Mouse (Mus musculus) lung, postnatal 0 days (tissue): ENCODE data around the gene Med16. TPM values are rescaled to one million over a fixed set of nuclear protein-coding genes. Genes with fewer than 3 reads are reported as not detected.

Source experiments
- ATAC-seq: fragments of 200-750 bp; cut with Nextera tagmentation; 2 replicates; pipeline ENCODE4 v1.8.0; 2017; ENCODE audit warnings: moderate library complexity
- DNase-seq: peaks from one replicate; pipeline ENCODE4 v3.0.0-alpha.2; 2016; ENCODE audit warnings: low spot score
- H3K27ac ChIP-seq: fragments of 300-500 bp; sonication (generic); 2 replicates; pipeline ENCODE4 v1.5.1; 2014; ENCODE audit warnings: antibody characterized with exemption, mild to moderate bottlenecking, low read length, mixed read lengths
- H3K27me3 ChIP-seq: fragments of 300-500 bp; sonication (generic); replicated peaks from 2 replicates; pipeline ENCODE4 v1.6.1; 2014; ENCODE audit warnings: low read length, mixed read lengths; ENCODE audit not compliant: insufficient read depth
- H3K36me3 ChIP-seq: fragments of 300-500 bp; sonication (generic); 2 replicates; pipeline ENCODE4 v1.6.1; 2014; ENCODE audit warnings: low read length, mixed read lengths; ENCODE audit not compliant: insufficient read depth
- H3K4me1 ChIP-seq: fragments of 300-500 bp; sonication (generic); 2 replicates; pipeline ENCODE4 v1.6.1; 2014; ENCODE audit warnings: antibody characterized with exemption, low read depth, low read length, mixed read lengths; ENCODE audit not compliant: insufficient read depth
- H3K4me2 ChIP-seq: fragments of 300-500 bp; sonication (generic); replicated peaks from 2 replicates; pipeline ENCODE4 v1.6.1; 2014; ENCODE audit warnings: low read depth, mild to moderate bottlenecking, low read length, moderate library complexity, mixed read lengths
- H3K4me3 ChIP-seq: fragments of 300-500 bp; sonication (generic); 2 replicates; pipeline ENCODE4 v1.5.1; 2014; ENCODE audit warnings: low read depth, low read length
- H3K9ac ChIP-seq: fragments of 300-500 bp; sonication (generic); replicated peaks from 2 replicates; pipeline ENCODE4 v1.6.1; 2014; ENCODE audit warnings: low read depth, mild to moderate bottlenecking
- H3K9me3 ChIP-seq: fragments of 300-500 bp; sonication (generic); 2 replicates; pipeline ENCODE4 v1.6.1; 2016; ENCODE audit warnings: low read length, mixed read lengths
- CTCF ChIP-seq: IDR thresholded peaks from 2 replicates; pipeline ENCODE4 v1.5.1; 2016; ENCODE audit warnings: antibody characterized with exemption, mild to moderate bottlenecking
- EP300 ChIP-seq: IDR thresholded peaks from 2 replicates; pipeline ENCODE4 v1.6.1; 2016; ENCODE audit warnings: antibody characterized with exemption, mild to moderate bottlenecking, control low read depth
- WGBS: fragments of 180-500 bp; shearing (Covaris S2); extraction: QIAGEN DNeasy Blood & Tissue Kit; methylation state at CpG from one replicate; pipeline ENCODE4 v1.1.7; 2014; 5-methylcytosine and 5-hydroxymethylcytosine counted together
- polyA plus RNA-seq: library from polyadenylated mRNA; unstranded; fragments of >200 nt; fragmentation: Nextera tagmentation; extraction: Ambion mirVana; gene quantifications from 2 replicates; pipeline ENCODE4 v1.2.1, GENCODE M21; 2015

The Med16 gene
- polyA plus RNA-seq, 1 experiment from 2014 or later = 32.8 TPM

- Histone ChIP-seq H3K36me3 (peaks cover 12% of the 10 kb centered on the region; the same call in 1 of the 2 replicates), H3K27me3 (no peaks in the 10 kb centered on the region), H3K4me2 (no peak overlapping the region), H3K9me3 (no peaks in the 10 kb centered on the region), H3K4me3 (no peak overlapping the region), H3K4me1 (peaks cover 62% of the 10 kb centered on the region), H3K27ac (peak overlapping the region; percentile 65), H3K9ac (no peak overlapping the region)
- TF ChIP-seq EP300 (peak; percentile 98), CTCF (no peak; the same call in 1 of the 2 replicates)
- DNase-seq (peak; percentile 95), ATAC-seq (peak; percentile 84)
- WGBS = 4% methylated on average over 13 of the region's 13 CpGs
Measured at GRCm38 (mm10) chr10:79934272-79934721, 25.6 kb upstream of the Med16 start.

GRCm38 (mm10) chr10:79933861-79934260, 25.1 kb upstream of the Med16 start:
- WGBS = 58% methylated on average over 6 of the region's 6 CpGs
- H3K27ac ChIP-seq = peak overlapping the region; percentile 65
- H3K4me2 ChIP-seq = no peak overlapping the region
- no peak overlapping the region for H3K9ac ChIP-seq
- peaks cover 12% of the 10 kb centered on the region; the same call in 1 of the 2 replicates for H3K36me3 ChIP-seq
- H3K27me3 ChIP-seq = no peaks in the 10 kb centered on the region
- no peak overlapping the region for H3K4me3 ChIP-seq
- no peaks in the 10 kb centered on the region for H3K9me3 ChIP-seq
- H3K4me1 ChIP-seq = peaks cover 67% of the 10 kb centered on the region
- DNase-seq = no peak
- no peak for TF ChIP-seq CTCF
- no peak for TF ChIP-seq EP300
- no peak for ATAC-seq

- ATAC-seq (no peak), DNase-seq (no peak)
- H3K4me1 ChIP-seq = peaks cover 67% of the 10 kb centered on the region
- WGBS = 50% methylated on average over 9 of the region's 9 CpGs
- H3K9ac ChIP-seq = no peak overlapping the region
- TF ChIP-seq EP300 (no peak), CTCF (no peak)
- H3K27ac ChIP-seq = peak overlapping the region; percentile 65
- H3K4me2 ChIP-seq = no peak overlapping the region
- no peaks in the 10 kb centered on the region for H3K27me3 ChIP-seq
- H3K9me3 ChIP-seq = no peaks in the 10 kb centered on the region
- no peak overlapping the region for H3K4me3 ChIP-seq
- H3K36me3 ChIP-seq = peaks cover 12% of the 10 kb centered on the region; the same call in 1 of the 2 replicates
Measured at GRCm38 (mm10) chr10:79933145-79933679, 24.5 kb upstream of the Med16 start.

- DNase-seq = peak; percentile 91
- Histone ChIP-seq H3K9me3 (no peaks in the 10 kb centered on the region), H3K27me3 (no peaks in the 10 kb centered on the region), H3K4me2 (no peak overlapping the region), H3K9ac (no peak overlapping the region), H3K27ac (peak overlapping the region; percentile 51), H3K4me3 (no peak overlapping the region), H3K36me3 (peaks cover 12% of the 10 kb centered on the region; the same call in 1 of the 2 replicates), H3K4me1 (peaks cover 62% of the 10 kb centered on the region)
- peak; percentile 40 for TF ChIP-seq CTCF
- 0 out of 2 replicates have a peak, but pooled peaks have one; percentile 29 for TF ChIP-seq EP300
- 26% methylated on average over 8 of the region's 8 CpGs for WGBS
- peak; percentile 6 for ATAC-seq
Measured at GRCm38 (mm10) chr10:79932736-79933135, 24.0 kb upstream of the Med16 start.

GRCm38 (mm10) chr10:79931797-79932196, 23.1 kb upstream of the Med16 start:
- Histone ChIP-seq H3K36me3 (peaks cover 12% of the 10 kb centered on the region; the same call in 1 of the 2 replicates), H3K4me1 (peaks cover 53% of the 10 kb centered on the region), H3K27ac (peak overlapping the region; percentile 16), H3K9ac (no peak overlapping the region), H3K4me3 (no peak overlapping the region), H3K27me3 (no peaks in the 10 kb centered on the region), H3K9me3 (no peaks in the 10 kb centered on the region), H3K4me2 (no peak overlapping the region)
- no peak for ATAC-seq
- 79% methylated on average over 9 of the region's 9 CpGs for WGBS
- DNase-seq = no peak
- TF ChIP-seq EP300 (no peak), CTCF (no peak)

GRCm38 (mm10) chr10:79930826-79931186, 22.1 kb upstream of the Med16 start:
- no peak overlapping the region for H3K27ac ChIP-seq
- no peaks in the 10 kb centered on the region for H3K9me3 ChIP-seq
- WGBS = 87% methylated on average over 16 of the region's 16 CpGs
- ATAC-seq (no peak), DNase-seq (no peak)
- no peak overlapping the region for H3K4me3 ChIP-seq
- peaks cover 50% of the 10 kb centered on the region for H3K4me1 ChIP-seq
- TF ChIP-seq EP300 (no peak), CTCF (no peak)
- H3K4me2 ChIP-seq = no peak overlapping the region
- H3K27me3 ChIP-seq = no peaks in the 10 kb centered on the region
- H3K36me3 ChIP-seq = peaks cover 12% of the 10 kb centered on the region; the same call in 1 of the 2 replicates
- no peak overlapping the region for H3K9ac ChIP-seq
